Mouse (Mus musculus) T-cell, adult 2 months (primary cell): ENCODE measurements around the gene Hebp2.
"Not testable (repeated sequence)": the region's sequence is repeated elsewhere in the genome, so short reads cannot be mapped to it uniquely, and the experiment has no call there.

Source experiments
- DNase-seq: peaks from one replicate; pipeline ENCODE4 v3.0.0; 2022; ENCODE audit warnings: low spot score

The Hebp2 gene

DNA sequence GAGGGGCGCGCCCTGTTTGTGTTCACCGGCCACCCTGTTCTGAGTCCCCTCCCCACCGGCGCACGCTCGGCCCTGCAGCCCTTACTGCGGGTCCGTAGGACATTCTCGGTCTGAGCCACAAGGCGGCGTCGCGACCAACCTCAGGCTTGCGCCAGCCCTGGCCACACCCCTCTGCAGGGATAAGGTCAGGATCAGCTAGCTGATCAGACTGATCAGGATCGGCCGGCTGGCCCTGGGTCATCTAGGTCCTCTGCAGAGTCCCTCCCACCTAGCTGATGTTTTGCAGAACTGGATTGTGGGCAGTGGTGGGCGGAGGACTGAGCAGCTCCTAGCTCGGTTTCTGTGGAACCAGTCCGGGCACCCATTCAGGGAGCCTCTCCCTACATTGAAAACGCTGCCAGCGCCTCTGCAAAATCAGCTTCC is at the start of gene Hebp2:
Hebp2 (minus strand) TSS at position 264 of the 423 bp plus-strand sequence.
- DNase-seq = no peak

DNA sequence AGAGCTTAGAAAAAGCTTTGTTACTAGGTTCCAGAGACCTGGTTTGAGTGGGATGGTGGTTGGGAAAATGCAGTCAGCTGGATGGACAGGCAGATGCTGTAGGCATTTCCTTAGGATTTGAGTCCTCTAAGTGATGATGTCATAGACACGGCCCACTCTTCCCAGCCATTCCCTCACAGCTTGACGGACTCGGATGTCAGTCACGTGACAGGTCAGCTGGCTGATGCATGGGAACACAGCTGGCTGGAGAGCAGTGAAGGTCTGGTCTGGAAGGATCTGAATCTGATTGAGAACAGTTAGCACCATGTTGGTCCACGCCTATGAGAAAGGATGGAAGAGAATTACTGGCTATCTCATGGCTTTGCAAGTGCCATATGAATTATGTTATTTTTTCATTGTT is 43.6 kb upstream of the Hebp2 start:
- DNase-seq = no peak

DNA sequence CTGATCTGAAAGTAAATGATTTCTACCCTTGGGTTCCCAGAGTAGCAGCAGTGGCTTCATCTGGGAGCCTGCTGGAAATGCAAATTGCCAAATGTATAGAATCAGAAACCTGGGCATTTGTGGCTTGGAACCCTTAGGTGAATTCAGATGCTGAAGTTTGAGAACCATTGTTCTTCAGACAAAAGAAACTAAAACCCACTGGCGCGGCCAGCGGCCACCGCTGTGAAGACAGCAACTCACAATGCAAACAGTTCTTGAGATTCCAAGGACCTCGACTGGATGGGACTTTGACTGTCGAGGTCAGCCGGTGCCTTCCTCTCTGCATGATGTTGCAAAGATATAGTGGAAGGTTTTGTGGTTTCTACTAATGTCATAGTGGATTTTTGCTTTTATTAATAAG is 38.3 kb upstream of the Hebp2 start:
- DNase-seq = no peak

DNA sequence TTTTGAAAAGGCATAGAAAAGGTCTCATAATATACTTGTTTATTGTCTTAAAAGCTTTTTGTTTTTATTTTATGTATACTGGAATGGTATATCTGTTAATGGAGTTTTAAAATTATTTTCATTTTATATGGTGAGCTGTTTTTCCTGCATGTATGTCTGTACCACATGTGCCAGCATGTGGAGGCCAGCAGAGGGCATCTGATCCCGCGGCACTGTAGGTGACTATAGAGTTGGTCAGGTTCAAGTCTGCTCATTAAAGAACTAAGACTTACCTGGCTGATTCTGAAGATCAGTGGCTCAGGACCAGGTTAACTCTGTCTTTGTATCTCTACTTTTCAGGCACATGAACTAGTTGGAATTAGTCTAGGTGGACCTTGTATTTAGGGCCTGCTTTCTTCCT is 26.7 kb upstream of the Hebp2 start:
- no peak for DNase-seq

DNA sequence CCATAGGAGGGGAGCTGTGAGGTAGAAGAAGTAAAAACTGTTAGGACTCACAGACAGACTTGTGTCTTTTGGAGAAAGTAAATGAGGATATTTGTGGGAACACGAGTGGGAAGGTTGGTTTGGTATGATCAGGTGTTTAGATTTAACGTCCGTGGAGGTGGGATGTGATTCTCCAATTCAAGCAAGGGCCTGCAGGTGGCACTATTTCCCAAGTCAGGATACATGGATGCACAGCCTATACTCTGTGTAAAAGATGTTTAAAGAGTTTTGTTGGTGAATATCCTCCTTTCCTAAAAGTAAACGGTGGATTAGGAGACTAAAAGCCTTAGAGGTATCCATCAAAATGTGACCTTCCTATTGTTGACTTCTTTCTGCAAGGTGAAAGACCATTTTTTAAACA is 17.1 kb upstream of the Hebp2 start:
- no peak for DNase-seq

DNA sequence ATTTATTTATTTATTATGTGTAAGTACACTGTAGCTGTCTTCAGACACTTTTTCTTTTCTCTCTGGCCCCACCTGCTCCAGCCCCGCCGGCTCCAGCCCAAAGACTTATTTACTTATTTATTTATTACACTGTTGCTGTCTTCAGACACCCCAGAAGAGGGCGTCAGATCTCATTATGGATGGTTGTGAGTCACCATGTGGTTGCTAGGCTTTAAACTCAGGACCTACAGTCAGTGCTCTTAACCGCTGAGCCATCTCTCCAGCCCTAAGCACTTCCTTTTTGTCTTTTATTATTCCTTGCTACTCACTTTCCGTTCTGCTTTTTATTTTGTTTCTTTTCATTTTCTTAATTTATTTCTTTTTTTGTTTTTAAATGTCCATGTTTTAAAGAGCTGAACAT is 15.6 kb upstream of the Hebp2 start:
- DNase-seq = no peak

DNA sequence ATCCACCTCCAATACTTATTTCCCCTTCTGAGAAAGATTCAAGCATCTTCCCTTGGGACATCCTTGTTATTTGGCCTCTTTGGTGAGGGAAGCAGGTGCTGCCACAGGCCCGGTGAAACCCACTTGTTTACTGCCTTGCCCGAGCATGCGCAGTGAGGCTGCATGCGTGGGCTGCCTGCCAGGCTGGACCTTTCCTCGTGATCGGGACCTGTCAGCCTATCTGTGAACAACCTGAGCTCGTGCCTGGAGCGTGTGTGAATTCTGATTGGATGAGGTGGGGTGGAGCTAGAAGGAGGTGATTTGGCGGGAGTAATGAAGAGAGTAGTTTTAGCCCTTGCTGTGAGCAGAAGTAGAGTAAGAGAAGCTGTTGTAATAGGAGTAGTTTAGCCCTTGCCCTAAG is 13.2 kb upstream of the Hebp2 start:
- DNase-seq = not testable (repeated sequence)

DNA sequence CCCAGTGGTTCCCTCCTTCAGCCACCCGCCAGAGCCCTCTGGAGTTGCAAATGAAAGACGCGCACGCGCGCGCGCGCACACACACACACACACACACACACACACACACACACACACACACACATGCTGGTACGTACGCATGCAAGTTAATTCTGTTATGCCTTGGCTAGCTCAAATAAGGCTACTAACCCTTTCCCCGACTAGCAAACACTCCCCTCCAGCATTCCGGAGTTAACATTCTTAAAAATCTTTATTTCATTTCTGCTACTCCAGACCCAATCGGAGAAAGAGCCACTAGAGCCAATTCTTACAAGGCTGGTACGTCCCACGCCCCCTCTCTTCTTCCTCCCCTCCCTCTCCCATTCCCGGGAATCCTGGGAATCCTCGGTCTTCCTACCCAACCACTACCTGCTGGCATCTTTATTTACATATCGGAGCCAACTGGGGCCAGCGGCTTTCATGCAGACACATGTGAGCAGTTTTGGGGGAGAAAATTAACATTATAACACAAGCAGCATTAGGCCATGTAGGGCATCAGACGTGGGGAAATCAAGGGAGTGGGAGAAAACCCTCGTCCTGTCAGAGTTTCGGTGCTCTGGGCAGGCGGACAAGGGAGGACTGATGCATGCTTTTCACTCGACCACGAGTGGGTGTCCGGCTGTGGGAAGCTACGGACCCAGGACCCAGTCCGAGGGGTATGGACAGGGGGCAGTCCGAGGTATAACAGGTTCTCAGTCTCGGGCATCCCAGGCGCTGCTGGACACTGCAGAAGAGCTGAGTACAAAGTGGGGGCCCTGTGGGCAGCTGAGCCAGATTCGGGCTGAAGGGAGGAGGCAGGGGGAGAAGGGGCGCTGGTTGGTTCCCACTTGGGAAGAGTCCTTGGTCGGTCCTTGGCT is 3.7 kb upstream of the Hebp2 start:
- DNase-seq = no peak

DNA sequence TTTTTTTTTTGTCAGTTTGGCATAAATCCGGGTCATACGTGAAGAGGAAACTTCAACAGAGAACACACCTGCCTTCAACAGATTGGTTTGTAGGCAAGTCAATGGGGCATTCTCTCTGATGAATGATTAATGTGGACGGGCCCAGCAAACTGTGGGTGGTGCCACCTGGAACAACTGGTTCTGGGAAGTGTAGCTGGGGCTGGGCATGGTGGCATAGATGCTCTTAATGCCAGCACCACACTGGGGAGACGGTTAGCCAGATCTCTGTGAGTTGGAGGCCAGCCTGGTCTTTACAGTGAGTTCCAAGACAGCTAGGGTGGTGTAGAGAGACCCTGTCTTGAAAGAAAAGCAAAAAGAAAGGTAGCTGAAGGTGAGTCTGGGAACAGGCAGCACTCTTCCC is 1.5 kb upstream of the Hebp2 start:
- no peak for DNase-seq

DNA sequence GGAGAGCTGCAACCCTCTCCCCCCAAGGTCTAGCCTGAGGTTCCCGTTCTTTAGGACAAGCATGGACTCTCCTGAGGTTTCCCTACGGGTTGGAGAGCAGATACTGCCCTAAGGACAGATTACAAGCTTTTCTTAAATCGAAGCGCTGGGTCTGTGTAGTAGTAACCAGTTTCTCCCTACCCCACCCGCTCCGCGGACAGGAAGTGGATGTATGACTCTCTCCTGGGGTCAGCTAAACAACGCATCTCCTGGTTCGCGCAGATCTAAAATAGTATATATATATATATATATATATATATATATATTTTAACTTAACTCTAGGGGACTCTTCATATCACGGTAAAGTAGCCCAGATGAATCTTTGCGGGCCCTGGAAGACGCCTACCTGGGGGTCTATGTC is 567 bp downstream of the Hebp2 start:
- DNase-seq = no peak

DNA sequence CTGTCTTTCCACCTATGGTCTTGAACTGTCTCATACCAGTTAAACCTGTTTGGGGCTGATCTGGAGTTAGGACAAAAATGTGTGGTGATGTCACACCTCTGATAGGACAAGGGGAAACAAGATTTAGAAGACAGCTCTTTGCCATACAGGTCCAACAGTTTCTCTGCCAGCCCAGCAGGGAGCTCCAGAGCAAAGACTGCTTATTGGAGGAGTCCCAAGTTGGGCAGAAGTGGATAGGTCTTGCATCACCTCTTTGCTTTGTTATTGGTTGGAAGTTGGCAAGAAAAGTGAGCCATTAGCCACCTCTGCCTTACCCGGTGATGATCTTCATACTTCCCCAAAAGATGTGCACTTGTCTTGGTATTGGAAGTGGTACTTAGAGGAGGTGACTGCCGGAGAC is 9.0 kb downstream of the Hebp2 start:
- no peak for DNase-seq

DNA sequence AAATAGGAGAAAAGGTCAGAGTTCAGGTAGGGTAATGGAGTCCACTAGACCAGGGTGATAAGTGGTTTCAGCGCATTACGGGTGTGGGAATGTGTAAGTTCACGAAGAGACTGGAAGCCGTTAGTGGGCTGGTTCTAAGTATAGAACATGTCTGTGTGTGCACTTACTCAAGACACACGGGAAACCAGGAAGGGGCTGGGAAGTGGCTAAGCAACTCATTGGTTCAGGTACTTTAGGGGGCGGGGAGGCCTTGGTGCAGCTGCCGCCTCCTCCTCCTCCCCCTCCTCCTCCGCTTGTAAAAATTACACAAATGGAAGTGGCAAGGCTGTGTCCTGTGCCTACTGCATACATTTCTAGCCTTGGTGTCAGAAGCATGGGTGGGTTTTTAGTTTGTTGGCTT is 13.6 kb downstream of the Hebp2 start:
- DNase-seq = no peak

DNA sequence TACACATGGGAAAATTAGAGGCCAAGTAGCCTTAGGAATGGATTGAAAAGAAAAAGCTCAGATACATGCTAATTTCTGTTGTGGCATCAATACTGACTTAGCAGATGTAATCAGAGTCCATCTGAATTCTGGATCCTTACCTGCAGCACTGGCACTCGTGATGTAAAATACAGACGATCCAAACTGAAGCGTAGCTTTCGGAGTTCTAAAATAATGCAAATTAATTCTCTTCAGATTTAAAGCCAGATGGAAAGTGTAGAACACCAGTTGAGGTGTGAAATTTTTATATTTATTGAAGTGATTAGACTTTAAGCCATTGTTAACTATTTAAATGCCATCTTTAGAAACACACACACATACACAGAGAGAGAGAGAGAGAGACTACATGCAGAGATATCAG is 15.7 kb downstream of the Hebp2 start:
- no peak for DNase-seq

DNA sequence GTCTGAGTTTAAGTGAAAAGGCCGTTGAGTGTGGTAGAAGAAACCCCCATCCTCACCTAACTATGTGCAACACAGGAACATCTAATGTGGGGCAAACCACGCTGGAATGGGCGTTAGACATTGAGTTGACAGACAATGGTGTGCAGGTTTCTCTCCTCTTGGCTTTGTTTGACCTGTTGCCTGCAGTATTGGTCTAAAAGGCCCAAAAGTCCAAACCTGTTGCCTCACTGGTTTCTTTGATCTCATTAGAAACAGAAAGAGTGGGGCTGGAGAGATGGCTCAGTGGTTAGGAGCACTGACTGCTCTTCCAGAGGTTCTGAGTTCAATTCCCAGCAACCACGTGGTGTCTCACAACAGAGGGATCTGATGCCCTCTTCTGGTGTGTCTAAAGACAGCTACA is 16.7 kb downstream of the Hebp2 start:
- no peak for DNase-seq

DNA sequence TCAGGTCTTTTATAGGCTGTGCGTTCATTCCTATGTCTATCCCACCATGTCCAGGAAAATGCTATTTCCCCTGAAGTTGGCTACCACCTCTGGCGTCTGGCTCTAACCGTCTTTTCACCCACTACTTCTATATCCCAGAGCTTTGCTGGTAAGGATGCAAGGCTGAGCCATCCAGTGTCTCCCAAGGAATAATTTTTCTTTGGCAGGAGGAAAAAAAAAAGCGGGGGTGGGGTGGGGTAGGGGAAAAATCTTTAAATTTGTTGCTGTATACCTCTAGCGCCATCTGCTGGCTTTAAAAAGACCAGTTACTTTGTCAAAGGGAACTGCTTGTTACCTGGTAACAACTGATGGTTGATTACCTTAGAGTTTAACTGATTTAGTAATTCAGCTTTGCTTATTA is 17.4 kb downstream of the Hebp2 start:
- DNase-seq = peak; percentile 24

DNA sequence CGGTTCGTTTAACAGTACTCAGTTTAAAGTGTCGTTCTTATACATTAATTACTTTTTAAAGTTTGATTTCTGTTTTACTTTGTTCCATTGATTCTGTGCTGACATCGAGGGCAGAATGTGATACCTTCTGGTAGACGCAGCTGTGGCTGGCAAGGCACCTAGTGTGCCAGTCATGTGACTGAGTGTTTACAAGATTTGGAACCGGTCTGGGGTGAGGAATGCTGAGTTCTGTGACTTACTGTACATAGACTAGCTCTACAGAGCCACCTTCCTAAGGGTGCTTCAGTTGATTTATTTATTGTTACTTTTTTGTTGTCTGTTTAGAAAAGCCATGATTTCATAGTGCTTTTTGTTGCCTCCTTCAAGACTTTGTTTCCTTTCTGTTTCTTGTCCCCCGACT is 18.1 kb downstream of the Hebp2 start:
- peak; percentile 58 for DNase-seq

DNA sequence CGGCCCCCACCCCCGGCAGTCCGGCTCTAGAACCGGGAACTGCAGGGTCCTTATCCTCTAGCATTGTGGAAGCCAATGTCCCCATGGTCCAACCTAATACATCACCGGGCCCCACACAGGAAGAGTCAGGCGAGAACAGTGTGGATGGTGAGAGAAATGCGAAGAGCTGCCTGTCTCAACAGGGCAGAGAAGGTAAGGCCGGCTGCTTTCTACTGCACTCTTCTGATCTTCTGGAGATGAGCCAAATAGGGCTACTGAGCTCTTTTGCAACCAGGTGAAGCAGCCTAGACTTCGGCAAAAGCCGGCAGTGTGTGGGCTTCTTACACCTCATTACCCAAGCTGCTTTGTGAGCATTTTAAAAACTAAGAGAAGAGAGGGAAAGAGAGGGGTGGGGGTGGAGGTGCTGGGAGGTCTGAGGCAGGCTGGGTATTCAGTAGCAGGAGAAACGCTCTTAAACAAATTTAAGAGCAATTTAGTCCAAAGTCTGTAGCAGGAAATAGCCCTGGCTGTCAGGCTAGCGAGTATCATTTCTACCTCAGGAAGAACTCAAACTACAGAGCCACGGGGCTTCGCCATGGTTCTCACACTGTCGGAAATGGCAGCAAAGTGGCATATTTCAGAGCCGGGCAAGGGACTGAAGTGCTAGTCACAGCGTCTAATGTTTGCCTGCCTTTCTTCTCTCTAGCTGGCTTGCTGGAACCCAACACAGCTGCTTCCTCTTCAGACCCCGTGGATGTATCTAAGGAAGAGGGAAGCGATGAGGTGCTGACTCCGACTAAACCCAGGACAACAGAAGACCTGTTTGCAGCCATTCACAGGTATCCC is 18.8 kb downstream of the Hebp2 start:
- peak; percentile 26 for DNase-seq

DNA sequence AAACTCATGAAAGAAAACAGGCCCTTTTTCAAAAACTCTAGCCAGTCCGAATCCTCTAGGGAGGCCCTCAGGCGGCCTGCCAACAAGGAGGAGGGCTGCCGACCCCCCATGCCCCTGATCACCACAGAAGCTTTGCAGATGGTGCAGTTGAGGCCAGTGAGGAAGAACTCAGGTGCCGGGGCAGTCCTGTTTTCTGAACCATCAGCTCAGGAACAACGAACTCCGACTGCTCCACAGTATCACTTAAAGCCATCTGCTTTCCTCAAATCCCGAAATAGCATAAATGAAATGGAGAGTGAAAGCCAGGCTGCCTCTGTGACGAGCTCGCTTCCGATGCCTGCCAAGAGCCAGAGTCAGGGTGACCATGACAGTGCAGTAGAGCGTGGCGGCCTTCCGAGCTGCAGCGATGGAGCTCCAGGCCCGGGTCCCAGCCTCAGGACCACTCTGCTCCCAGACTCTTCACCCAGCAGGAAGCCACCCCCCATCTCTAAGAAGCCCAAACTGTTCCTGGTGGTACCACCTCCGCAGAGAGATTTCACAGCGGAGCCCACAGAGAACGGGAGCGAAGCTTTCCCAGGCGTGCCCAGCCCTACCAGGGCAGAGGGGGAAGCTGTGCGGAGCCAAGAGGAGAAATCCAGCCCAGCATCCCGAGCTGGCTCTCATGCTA is 19.6 kb downstream of the Hebp2 start:
- DNase-seq = no peak

DNA sequence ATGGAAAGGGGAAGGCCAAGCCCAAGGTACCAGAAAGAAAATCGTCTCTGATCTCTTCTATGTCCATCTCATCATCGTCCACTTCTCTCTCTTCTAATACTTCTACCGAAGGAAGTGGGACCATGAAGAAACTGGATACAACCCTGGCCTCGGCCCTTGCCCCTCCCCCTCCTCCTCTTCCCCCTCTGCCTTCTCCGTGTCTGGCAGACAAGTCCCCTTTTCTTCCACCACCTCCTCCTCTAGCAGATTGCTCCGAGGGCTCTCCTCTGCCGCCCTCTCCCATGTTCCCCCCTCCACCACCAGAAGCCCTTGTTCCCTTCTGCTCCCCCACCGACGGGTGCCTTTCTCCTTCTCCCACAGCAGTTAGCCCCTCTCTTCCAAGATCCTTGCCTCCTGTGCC is 20.1 kb downstream of the Hebp2 start:
- no peak for DNase-seq

DNA sequence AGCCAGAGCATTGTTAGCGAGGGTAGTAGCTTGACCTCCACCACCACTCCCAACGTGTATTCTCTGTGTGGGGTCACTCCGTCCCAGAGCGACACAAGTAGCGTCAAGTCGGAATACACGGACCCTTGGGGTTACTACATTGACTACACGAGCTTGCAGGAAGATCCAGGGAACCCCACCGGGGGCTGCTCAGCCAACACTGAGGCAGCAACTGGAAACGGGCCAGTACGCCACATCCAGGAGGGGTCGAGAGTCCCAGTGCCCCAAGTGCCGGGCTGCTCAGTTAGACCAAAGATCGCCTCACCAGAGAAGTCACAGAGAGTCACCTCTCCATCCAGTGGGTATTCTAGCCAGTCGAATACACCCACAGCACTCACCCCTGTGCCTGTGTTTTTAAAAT is 20.6 kb downstream of the Hebp2 start:
- no peak for DNase-seq

DNA sequence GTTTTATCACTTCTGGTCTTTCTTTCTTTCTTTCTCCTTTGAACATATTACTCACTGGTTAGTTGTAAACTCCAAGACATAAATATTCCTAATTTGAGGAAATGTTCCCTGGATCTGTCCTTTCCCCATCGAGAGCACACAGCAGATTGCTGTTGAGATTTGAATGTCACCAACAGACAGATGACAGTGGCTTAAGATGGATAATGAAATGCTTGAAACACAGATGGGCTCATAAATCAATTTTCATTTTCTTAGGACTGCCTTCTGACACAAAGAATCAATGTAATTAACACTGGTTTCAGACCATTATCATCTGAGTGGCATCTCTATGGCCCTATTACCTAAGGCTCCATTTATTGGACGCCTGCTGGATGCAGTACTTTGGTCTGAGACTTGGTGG is 23.3 kb downstream of the Hebp2 start:
- DNase-seq = no peak

DNA sequence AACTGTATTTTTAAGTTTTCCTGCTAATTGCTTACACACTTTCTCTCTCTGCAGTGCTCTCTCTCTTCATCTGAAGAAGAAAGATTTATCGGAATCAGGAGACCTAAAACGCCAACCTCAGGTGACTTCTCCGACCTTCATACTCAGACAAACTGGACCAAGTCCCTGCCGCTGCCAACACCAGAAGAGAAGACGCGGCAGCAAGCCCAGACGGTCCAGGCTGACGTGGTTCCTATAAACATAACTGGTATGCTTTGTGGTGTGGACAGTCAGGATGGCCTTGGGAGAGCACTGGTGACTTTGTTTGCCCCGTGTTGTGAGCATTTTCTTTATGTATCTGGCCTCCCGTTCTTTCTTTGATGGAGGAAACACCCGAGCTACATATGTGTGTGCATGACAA is 34.4 kb downstream of the Hebp2 start:
- DNase-seq = no peak

DNA sequence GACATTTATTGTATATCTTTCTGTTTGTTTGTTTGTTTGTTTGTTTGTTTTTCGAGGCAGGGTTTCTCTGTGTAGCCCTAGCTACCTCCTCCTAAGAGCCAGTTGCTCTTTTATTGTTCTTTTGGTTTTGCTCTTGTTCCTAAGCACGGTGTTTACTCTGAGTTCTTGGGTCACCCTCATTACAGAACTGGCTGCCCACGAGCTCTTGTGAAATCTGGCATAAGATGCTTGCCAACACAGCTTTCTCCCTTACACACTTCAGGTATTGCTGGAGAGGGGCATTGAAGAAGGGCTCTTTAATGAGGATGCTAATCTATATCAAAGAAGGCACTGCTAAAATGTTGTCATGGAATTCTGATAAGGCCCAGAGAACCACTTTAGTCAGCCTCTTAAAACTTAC is 35.2 kb downstream of the Hebp2 start:
- no peak for DNase-seq
